Mouse (Mus musculus) thymus, adult 2 months (tissue): ENCODE data around the gene Il12a.
"Not testable (repeated sequence)": the region's sequence is repeated elsewhere in the genome, so short reads cannot be mapped to it uniquely, and the experiment has no call there.

ENCODE experiments used
- CTCF ChIP-seq: fragments of 200-500 bp; IDR thresholded peaks from 2 replicates; pipeline ENCODE4 v1.5.1; 2012; ENCODE audit warnings: mild to moderate bottlenecking, control low read depth, low read length, moderate library complexity, borderline replicate concordance; ENCODE audit not compliant: control insufficient read depth, poor library complexity, insufficient read depth; ENCODE audit errors: extremely low read depth
- POLR2A ChIP-seq: fragments of 200-500 bp; IDR thresholded peaks from 2 replicates; pipeline ENCODE4 v1.6.1; 2012; ENCODE audit warnings: mild to moderate bottlenecking, low read length, control low read depth, moderate library complexity; ENCODE audit not compliant: control insufficient read depth, poor library complexity, insufficient read depth; ENCODE audit errors: extremely low read depth

DNA sequence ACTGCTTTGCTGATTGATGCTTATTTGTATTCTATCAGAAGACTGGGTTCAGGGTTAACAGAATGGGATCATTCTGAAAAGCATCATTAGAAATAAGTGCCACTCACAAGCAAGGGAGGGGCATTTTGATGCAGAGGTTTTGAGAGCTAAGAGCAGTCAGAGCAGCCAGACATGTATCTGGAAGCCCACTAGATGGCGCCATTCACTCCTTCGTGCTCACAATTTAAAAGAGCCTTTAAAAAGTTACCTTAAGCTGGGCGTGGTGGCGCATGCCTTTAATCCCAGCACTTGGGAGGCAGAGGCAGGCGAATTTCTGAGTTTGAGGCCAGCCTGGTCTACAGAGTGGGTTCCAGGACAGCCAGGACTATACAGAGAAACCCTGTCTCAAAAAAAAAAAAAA lies 26.9 kb downstream of the Il12a start:
- TF ChIP-seq CTCF, POLR2A: not testable (repeated sequence)
